17 mouse cellular contexts compared by ENCODE assay signal in genomic region chr17:73162445-73163208, GRCm38 (mm10). TPM values are rescaled to one million over a fixed set of nuclear protein-coding genes. Genes with fewer than 3 reads are reported as not detected.
DNase-seq lines count a peak whose midpoint lies in the region; ATAC-seq and TF ChIP-seq lines count a peak whose summit lies in the region.
"Had no signal": no experiment of that assay in that cellular context is flagged by ENCODE, and none has a peak within 500 bp of the region (broad histone marks: within the 10 kb centered on the region; RNA-seq: fewer than 3 reads in every experiment).

No protein-coding gene starts in this region.

- ATAC-seq in lung, embryonic 16.5 days (ENCODE audit: low read depth) = peak; percentile 83; the same call in 1 of the 2 replicates
- ATAC-seq: forebrain, embryonic 14.5 days; hindbrain, postnatal 0 days had no signal

- TF ChIP-seq POLR2A in lung, adult 2 months (IDR thresholded peaks at IDR 0.05; ENCODE audit: borderline replicate concordance, extremely low read depth, low read depth, low read length) = no peak
- no peak for TF ChIP-seq POLR2A in bone marrow, adult 2 months (IDR thresholded peaks at IDR 0.05; ENCODE audit: borderline replicate concordance, control insufficient read depth, low read depth, low read length)

- no peak overlapping the region for H3K27ac ChIP-seq in lung, embryonic 16.5 days (ENCODE audit: low read length)
- H3K27ac ChIP-seq in bone marrow, adult 2 months (ENCODE audit: control insufficient read depth, insufficient read depth, low read depth, low read length, poor library complexity) = peak overlapping the region; percentile 0; the same call in 1 of the 2 replicates
- H3K27ac ChIP-seq: embryonic facial prominence, embryonic 15.5 days; hindbrain, postnatal 0 days; limb, embryonic 12.5 days; stomach, postnatal 0 days had no signal

- no peak overlapping the region for H3K9ac ChIP-seq in lung, embryonic 16.5 days (ENCODE audit: low read length)
- H3K9ac ChIP-seq: embryonic facial prominence, embryonic 15.5 days; limb, embryonic 12.5 days had no signal

- no peak overlapping the region for H3K4me3 ChIP-seq in lung, embryonic 16.5 days (ENCODE audit: low read length)
- H3K4me3 ChIP-seq in lung, adult 2 months (replicated peaks; ENCODE audit: extremely low read depth, low read depth, low read length) = no peak overlapping the region
- H3K4me3 ChIP-seq in bone marrow, adult 2 months (replicated peaks; ENCODE audit: control insufficient read depth, low read depth, low read length) = no peak overlapping the region
- H3K4me3 ChIP-seq: embryonic facial prominence, embryonic 15.5 days; limb, embryonic 12.5 days had no signal

- TF ChIP-seq CTCF in lung, adult 2 months (IDR thresholded peaks at IDR 0.05; ENCODE audit: insufficient read depth, low read length) = no peak
- TF ChIP-seq CTCF in bone marrow, adult 2 months (IDR thresholded peaks at IDR 0.05; ENCODE audit: control insufficient read depth, insufficient read depth, low read length) = no peak

- H3K27me3 ChIP-seq in lung, embryonic 16.5 days (ENCODE audit: control insufficient read depth, insufficient read depth, low read depth, low read length) = no peaks in the 10 kb centered on the region
- H3K27me3 ChIP-seq: embryonic facial prominence, embryonic 15.5 days; limb, embryonic 12.5 days had no signal

- peaks cover 3% of the 10 kb centered on the region for H3K36me3 ChIP-seq in lung, embryonic 16.5 days (ENCODE audit: control insufficient read depth, insufficient read depth, low read length)
- H3K36me3 ChIP-seq: embryonic facial prominence, embryonic 15.5 days had no signal

- WGBS in lung, embryonic 16.5 days = 59% methylated on average over 15 of the region's 15 CpGs
- 69% methylated on average over 15 of the region's 15 CpGs for WGBS in lung, adult 2 months
- 71% methylated on average over 15 of the region's 15 CpGs for WGBS in bone marrow, adult 2 months

- no peak for DNase-seq in lung, adult 2 months
- DNase-seq in CD4-positive helper T cell, adult 2 months (ENCODE audit: low read depth, low spot score) = peak; percentile 84
- DNase-seq in thymus, postnatal 0 days (ENCODE audit: low spot score) = peak; percentile 84
- DNase-seq in gastrocnemius, adult 18-20 months (ENCODE audit: low spot score) = no peak
- DNase-seq in kidney, postnatal 25 days = no peak
- no peak for DNase-seq in left cerebral cortex, adult 11 months (ENCODE audit: low spot score)
- DNase-seq: adrenal gland, postnatal 36 days; cerebellum, adult 11-12 months; kidney, postnatal 10 days; right cerebral cortex, postnatal 14 days had no signal

- H3K4me2 ChIP-seq in lung, embryonic 16.5 days (ENCODE audit: low read depth, low read length) = no peak overlapping the region
- H3K4me2 ChIP-seq: embryonic facial prominence, embryonic 15.5 days; limb, embryonic 12.5 days had no signal

- no peaks in the 10 kb centered on the region for H3K9me3 ChIP-seq in lung, embryonic 16.5 days (ENCODE audit: control insufficient read depth, low read length)
- H3K9me3 ChIP-seq: embryonic facial prominence, embryonic 15.5 days; limb, embryonic 12.5 days had no signal

- H3K4me1 ChIP-seq in lung, embryonic 16.5 days (replicated peaks; ENCODE audit: control insufficient read depth, insufficient read depth, low read length) = peaks cover 3% of the 10 kb centered on the region; the same call in 1 of the 2 replicates
- peaks cover 2% of the 10 kb centered on the region; the same call in 1 of the 2 replicates for H3K4me1 ChIP-seq in lung, adult 2 months (ENCODE audit: control insufficient read depth, insufficient read depth, low read length)
- H3K4me1 ChIP-seq in bone marrow, adult 2 months (ENCODE audit: control insufficient read depth, insufficient read depth, low read length) = no peaks in the 10 kb centered on the region; the same call in 1 of the 2 replicates
- H3K4me1 ChIP-seq: embryonic facial prominence, embryonic 15.5 days had no signal

RNA-seq across cellular contexts. Expression of gene Lclat1, which starts 54.8 kb away (rescaled TPM):
- 17.1 and 20.5 TPM in 2 replicates for polyA plus RNA-seq in lung, embryonic 16.5 days (2015; fragmentation: Nextera tagmentation; extraction: Ambion mirVana)
- polyA plus RNA-seq in lung, adult 2 months (2012; rRNA removed) = 9.4 and 22.8 TPM in 2 replicates
- polyA plus RNA-seq in bone marrow, adult 2 months (2011; ENCODE audit: insufficient read depth, insufficient read length, low replicate concordance, missing spikeins) = 2.0 and 3.1 TPM in 2 replicates
- 4.5 and 5.4 TPM in 2 replicates for polyA plus RNA-seq in thymus, postnatal 0 days (2015; fragmentation: Nextera tagmentation; extraction: Ambion mirVana)
- total RNA-seq in gastrocnemius, adult 18-20 months (2021) = 10 to 100 TPM; 16.6 to 21.4 TPM

Comparison
In these comparisons a context has a peak if more than half of its experiments do, and no peak if none do; other contexts are left out.
1. DNase-seq: peak in CD4-positive helper T cell, adult 2 months (single experiment) and thymus, postnatal 0 days (single experiment); none in lung, adult 2 months (single experiment), gastrocnemius, adult 18-20 months (single experiment), kidney, postnatal 25 days (0 of 2) and left cerebral cortex, adult 11 months (single experiment).